Mouse (Mus musculus): ENCODE results near the gene Cpne1. TPM values are rescaled to one million over a fixed set of nuclear protein-coding genes. Genes with fewer than 3 reads are reported as not detected.

Gene Cpne1
- polyA plus RNA-seq, 2 experiments = 11.5 to 17.9 TPM

DNA sequence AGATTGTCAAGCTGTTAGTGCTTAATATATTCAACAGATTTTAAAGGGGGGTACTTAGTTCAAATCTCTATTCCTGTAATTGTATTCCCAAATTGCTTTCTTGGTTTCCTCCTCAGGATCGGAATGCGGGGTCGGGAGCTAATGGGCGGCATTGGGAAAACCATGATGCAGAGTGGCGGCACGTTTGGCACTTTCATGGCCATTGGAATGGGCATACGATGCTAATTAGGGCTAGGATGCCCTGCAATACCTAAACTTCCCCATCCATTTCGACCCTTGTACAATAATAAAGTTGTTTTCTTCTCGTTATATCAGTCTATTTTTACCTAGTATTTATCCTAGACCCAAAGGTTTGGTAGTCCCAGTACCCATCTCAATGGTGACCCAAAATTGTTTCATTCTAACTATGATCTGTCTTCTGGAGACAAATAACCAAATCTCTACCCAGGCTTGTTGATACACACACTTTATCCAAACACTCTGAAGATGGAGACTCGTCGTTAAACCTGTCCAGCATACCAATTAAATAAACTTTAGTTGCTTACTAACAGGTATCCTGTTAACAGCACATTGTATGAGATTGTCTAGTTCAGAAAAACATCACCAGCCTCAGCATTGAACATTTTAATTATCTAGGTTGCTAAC, 33.8 kb upstream of the Cpne1 start:
- Histone ChIP-seq H3K9me3 (ENCODE audit: control insufficient read depth, low read length) (no peaks in the 10 kb centered on the region), H3K27me3 (ENCODE audit: control insufficient read depth, insufficient read depth, low read length) (no peaks in the 10 kb centered on the region), H3K4me3 (ENCODE audit: insufficient read depth in 1 of 2, low read depth in 2 of 2, low read length in 2 of 2) (peak overlapping the region in 1 of 2 experiments; percentile 98; a peak in 2 of 4 replicates), H3K9ac (replicated peaks) (peak overlapping the region; percentile 31), H3K4me2 (ENCODE audit: low read depth) (peak overlapping the region; percentile 98), H3K4me1 (replicated peaks; ENCODE audit: control insufficient read depth in 2 of 2, insufficient read depth in 2 of 2, low read length in 1 of 2) (peaks cover 3 to 10% of the 10 kb centered on the region in 2 experiments), H3K27ac (no peak overlapping the region), H3K36me3 (replicated peaks; ENCODE audit: control insufficient read depth, insufficient read depth, low read depth) (peaks cover 44% of the 10 kb centered on the region)
- ATAC-seq (ENCODE audit: insufficient read depth) (no peak), DNase-seq (ENCODE audit: low read depth in 3 of 3, low spot score in 3 of 3) (no peak)
- no peak for TF ChIP-seq EP300 (IDR thresholded peaks at IDR 0.05; ENCODE audit: low read depth)
- TF ChIP-seq CTCF (IDR thresholded peaks at IDR 0.05; ENCODE audit: low read depth) = no peak
- 57% methylated on average over 11 of the region's 11 CpGs for WGBS (ENCODE audit: insufficient replicate concordance)

- peak within 1 kb of the TSS; percentile 98 for H3K4me2 ChIP-seq (ENCODE audit: low read depth)
- no peaks in the 10 kb centered on the region for H3K27me3 ChIP-seq (ENCODE audit: control insufficient read depth, insufficient read depth, low read length)
- H3K9me3 ChIP-seq (ENCODE audit: control insufficient read depth, low read length) = no peaks in the 10 kb centered on the region
- peak within 1 kb of the TSS; percentile 90 for H3K27ac ChIP-seq
- ATAC-seq (ENCODE audit: insufficient read depth) = peak; percentile 91
- no peak for TF ChIP-seq EP300 (IDR thresholded peaks at IDR 0.05; ENCODE audit: low read depth)
- peak; percentile 77 for TF ChIP-seq CTCF (IDR thresholded peaks at IDR 0.05; ENCODE audit: low read depth)
- H3K4me1 ChIP-seq (replicated peaks; ENCODE audit: control insufficient read depth in 2 of 2, insufficient read depth in 2 of 2, low read length in 1 of 2) = peaks cover 3 to 10% of the 10 kb centered on the region in 2 experiments
- under 1% methylated on average over 67 of the region's 70 CpGs for WGBS (ENCODE audit: insufficient replicate concordance)
- H3K36me3 ChIP-seq (replicated peaks; ENCODE audit: control insufficient read depth, insufficient read depth, low read depth) = peaks cover 32% of the 10 kb centered on the region
- DNase-seq (ENCODE audit: low read depth in 3 of 3, low spot score in 3 of 3) = peak; percentile 83 to 87 (median 84)
- H3K9ac ChIP-seq (replicated peaks) = peak within 1 kb of the TSS; percentile 95
- peak within 1 kb of the TSS; percentile 67 to 98 for H3K4me3 ChIP-seq (ENCODE audit: insufficient read depth in 1 of 2, low read depth in 2 of 2, low read length in 2 of 2)
Measured at GRCm38 (mm10) chr2:156143953-156144724, 32.4 kb upstream of the Cpne1 start, which contains the start of the genes Romo1 and Nfs1. TSS of gene Romo1 (plus strand) at chr2:156144039. TSS of gene Nfs1 (minus strand) at chr2:156144186.

- H3K4me3 ChIP-seq (ENCODE audit: insufficient read depth in 1 of 2, low read depth in 2 of 2, low read length in 2 of 2) = peak overlapping the region; percentile 67 to 98
- peak in 2 of 3 experiments; percentile 9 to 28 for DNase-seq (ENCODE audit: low read depth in 3 of 3, low spot score in 3 of 3)
- no peaks in the 10 kb centered on the region for H3K9me3 ChIP-seq (ENCODE audit: control insufficient read depth, low read length)
- H3K27ac ChIP-seq = peak overlapping the region; percentile 90
- peak; percentile 7; the same call in 1 of the 2 replicates for ATAC-seq (ENCODE audit: insufficient read depth)
- 2% methylated on average over 16 of the region's 16 CpGs for WGBS (ENCODE audit: insufficient replicate concordance)
- peak overlapping the region; percentile 95 for H3K9ac ChIP-seq (replicated peaks)
- no peak for TF ChIP-seq EP300 (IDR thresholded peaks at IDR 0.05; ENCODE audit: low read depth)
- TF ChIP-seq CTCF (IDR thresholded peaks at IDR 0.05; ENCODE audit: low read depth) = no peak
- no peaks in the 10 kb centered on the region for H3K27me3 ChIP-seq (ENCODE audit: control insufficient read depth, insufficient read depth, low read length)
- H3K4me1 ChIP-seq (replicated peaks; ENCODE audit: control insufficient read depth in 2 of 2, insufficient read depth in 2 of 2, low read length in 1 of 2) = peaks cover 3 to 10% of the 10 kb centered on the region in 2 experiments
- peaks cover 24% of the 10 kb centered on the region for H3K36me3 ChIP-seq (replicated peaks; ENCODE audit: control insufficient read depth, insufficient read depth, low read depth)
- peak overlapping the region; percentile 98 for H3K4me2 ChIP-seq (ENCODE audit: low read depth)
Measured at GRCm38 (mm10) chr2:156143367-156143766, 31.6 kb upstream of the Cpne1 start.

GRCm38 (mm10) chr2:156142820-156143219, 31.1 kb upstream of the Cpne1 start:
- WGBS (ENCODE audit: insufficient replicate concordance) = 82% methylated on average over 2 of the region's 2 CpGs
- Histone ChIP-seq H3K4me1 (replicated peaks; ENCODE audit: control insufficient read depth in 2 of 2, insufficient read depth in 2 of 2, low read length in 1 of 2) (peaks cover 3 to 10% of the 10 kb centered on the region in 2 experiments), H3K9ac (replicated peaks) (peak overlapping the region; percentile 95), H3K27me3 (ENCODE audit: control insufficient read depth, insufficient read depth, low read length) (no peaks in the 10 kb centered on the region), H3K4me2 (ENCODE audit: low read depth) (peak overlapping the region; percentile 98), H3K27ac (no peak overlapping the region), H3K9me3 (ENCODE audit: control insufficient read depth, low read length) (no peaks in the 10 kb centered on the region), H3K36me3 (replicated peaks; ENCODE audit: control insufficient read depth, insufficient read depth, low read depth) (peaks cover 19% of the 10 kb centered on the region), H3K4me3 (ENCODE audit: insufficient read depth in 1 of 2, low read depth in 2 of 2, low read length in 2 of 2) (peak overlapping the region; percentile 25 to 98; a peak in 3 of 4 replicates)
- ATAC-seq (ENCODE audit: insufficient read depth) = no peak
- TF ChIP-seq CTCF (IDR thresholded peaks at IDR 0.05; ENCODE audit: low read depth) (peak; percentile 24; the same call in 1 of the 2 replicates), EP300 (IDR thresholded peaks at IDR 0.05; ENCODE audit: low read depth) (no peak)
- no peak for DNase-seq (ENCODE audit: low read depth in 3 of 3, low spot score in 3 of 3)

DNA sequence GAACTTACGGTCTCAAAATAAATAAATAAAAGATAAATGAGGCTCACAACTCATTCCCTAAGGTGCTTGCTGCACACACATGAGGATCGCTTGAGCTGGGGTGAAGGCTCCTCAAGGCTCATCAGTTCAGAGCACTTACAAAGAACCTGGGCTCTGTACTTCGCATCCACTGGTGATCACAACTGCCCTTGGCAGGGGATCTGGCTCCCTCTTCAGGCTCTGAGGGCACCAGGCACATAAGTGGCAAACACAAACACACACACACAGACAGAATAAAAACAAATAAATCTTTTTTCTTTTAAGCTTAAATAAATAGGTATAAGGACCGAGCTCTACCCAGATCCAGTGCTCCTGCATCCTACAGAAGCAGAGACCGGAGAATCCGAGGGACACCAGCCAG, 23.9 kb upstream of the Cpne1 start:
- Histone ChIP-seq H3K4me3 (ENCODE audit: insufficient read depth in 1 of 2, low read depth in 2 of 2, low read length in 2 of 2) (no peak overlapping the region), H3K27me3 (ENCODE audit: control insufficient read depth, insufficient read depth, low read length) (no peaks in the 10 kb centered on the region), H3K4me1 (replicated peaks; ENCODE audit: control insufficient read depth in 2 of 2, insufficient read depth in 2 of 2, low read length in 1 of 2) (no peaks in the 10 kb centered on the region), H3K36me3 (replicated peaks; ENCODE audit: control insufficient read depth, insufficient read depth, low read depth) (peaks cover 9% of the 10 kb centered on the region), H3K9me3 (ENCODE audit: control insufficient read depth, low read length) (no peaks in the 10 kb centered on the region), H3K9ac (replicated peaks) (no peak overlapping the region), H3K4me2 (ENCODE audit: low read depth) (no peak overlapping the region), H3K27ac (no peak overlapping the region)
- DNase-seq (ENCODE audit: low read depth in 3 of 3, low spot score in 3 of 3) (no peak), ATAC-seq (ENCODE audit: insufficient read depth) (no peak)
- WGBS (ENCODE audit: insufficient replicate concordance) = 84% methylated on average over 6 of the region's 6 CpGs
- no peak for TF ChIP-seq EP300 (IDR thresholded peaks at IDR 0.05; ENCODE audit: low read depth)
- peak; percentile 63 for TF ChIP-seq CTCF (IDR thresholded peaks at IDR 0.05; ENCODE audit: low read depth)

All from liver, embryonic 14.5 days (tissue).